Mouse (Mus musculus): ENCODE results near the gene Ifna12. TPM values are rescaled to one million over a fixed set of nuclear protein-coding genes. Genes with fewer than 3 reads are reported as not detected.

Ifna12 gene
- not detected in 2 replicates for polyA plus RNA-seq (2012; rRNA removed)

DNA sequence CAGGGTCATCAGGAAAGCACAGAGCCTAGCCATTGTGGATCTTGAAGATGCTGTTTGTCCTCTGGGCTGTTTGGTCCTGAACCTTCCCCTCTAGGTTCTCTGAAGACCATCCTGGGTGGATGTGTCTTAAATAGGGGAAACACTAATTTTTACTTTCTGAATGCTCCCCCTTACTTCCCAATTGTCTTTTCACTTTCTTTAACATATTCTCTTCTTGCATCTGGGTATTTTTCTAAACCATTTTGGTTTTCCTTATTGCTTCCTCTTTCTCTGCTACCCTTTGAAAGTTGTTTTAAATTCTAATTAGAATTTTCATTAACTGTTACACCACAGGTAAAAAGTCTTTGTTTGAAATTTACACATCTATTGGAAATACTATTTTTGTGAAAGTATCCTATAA lies at the start of gene Ifna12:
Ifna12 (minus strand) TSS at position 101 of the 400 bp plus-strand sequence.

DNA sequence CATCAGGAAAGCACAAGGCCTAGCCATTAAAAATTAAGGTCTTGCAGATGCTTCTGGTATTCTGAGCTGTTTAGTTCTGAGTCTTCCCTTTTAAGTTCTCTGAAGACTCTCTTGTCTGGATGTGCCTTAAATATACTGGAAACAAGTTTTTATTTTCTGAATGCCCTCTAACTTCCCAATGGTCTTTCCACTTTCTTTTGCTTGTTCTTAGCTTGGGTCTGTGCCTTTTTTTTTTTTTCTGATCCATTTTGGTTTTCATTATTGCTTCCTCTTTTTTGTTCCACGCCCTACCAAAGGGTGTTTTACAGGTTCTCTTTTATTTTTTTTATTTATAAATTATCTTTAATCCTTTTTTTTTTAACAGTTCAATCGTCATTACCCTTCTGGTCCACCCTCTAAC lies 41.2 kb upstream of the Ifna12 start, which contains the start of gene Ifna13:
Ifna13 (minus strand) TSS at position 101 of the 400 bp plus-strand sequence.

DNA sequence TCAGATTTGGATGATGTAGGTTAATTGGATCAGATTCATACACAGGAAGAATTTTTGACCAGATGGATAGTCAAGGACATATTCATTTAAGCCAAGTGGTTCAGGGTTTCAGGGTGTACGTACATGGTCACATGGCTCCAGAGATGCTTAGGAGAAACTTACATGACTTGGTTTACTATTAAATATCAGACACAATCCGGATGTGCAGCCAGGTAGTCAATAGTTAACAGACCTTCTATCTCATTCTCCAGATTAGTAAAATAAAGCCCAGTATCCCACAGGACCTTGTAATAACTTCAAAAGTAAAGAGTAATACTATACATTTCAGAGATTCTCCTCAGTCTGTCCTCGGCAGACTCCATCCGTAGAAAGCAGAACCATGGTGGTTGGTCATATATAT lies 31.1 kb upstream of the Ifna12 start, which contains the start of gene C87499:
C87499 (minus strand) TSS at position 101 of the 400 bp plus-strand sequence.

GRCm38 (mm10) chr4:88592285-88592684 lies 10.9 kb downstream of the Ifna12 start, which contains the start of gene Ifna9:
Gene Ifna9, minus strand, starts transcription at chr4:88592385.

DNA sequence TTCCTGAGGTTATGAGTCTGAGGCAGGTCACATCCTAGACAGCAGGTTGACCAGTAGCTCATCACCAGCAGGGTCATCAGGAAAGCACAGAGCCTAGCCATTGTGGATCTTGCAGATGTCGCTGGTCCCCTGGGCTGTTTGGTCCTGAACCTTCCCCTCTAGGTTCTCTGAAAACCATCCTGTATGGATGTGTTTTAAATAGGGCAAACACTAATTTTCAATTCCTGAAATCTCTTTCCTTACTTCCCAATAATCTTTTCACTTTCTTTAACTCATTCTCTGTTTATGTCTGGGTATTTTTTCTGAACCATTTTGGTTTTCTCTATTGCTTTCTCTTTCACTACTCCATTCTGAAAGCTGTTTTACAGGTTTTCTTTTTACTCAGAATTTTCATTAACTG lies 31.5 kb downstream of the Ifna12 start, which contains the start of gene Ifna14:
Ifna14 (minus strand) TSS at position 101 of the 400 bp plus-strand sequence.

DNA sequence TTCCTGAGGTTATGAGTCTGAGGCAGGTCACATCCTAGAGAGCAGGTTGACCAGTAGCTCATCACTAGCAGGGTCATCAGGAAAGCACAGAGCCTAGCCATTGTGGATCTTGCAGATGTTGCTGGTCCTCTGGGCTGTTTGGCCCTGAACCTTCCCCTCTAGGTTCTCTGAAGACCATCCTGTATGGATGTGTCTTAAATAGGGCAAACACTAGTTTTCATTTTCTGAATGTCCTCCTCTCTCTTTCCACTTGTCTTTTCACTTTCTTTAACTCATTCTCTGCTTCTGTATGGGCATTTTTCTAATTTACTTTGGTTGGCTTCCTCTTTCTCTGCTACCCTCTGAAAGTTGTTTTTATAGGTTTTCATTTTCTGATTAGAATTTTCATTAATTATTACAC lies 45.0 kb downstream of the Ifna12 start, which contains the start of gene Ifna15:
Ifna15 (minus strand) TSS at position 101 of the 400 bp plus-strand sequence.

Other genes with a start within 250 kb of the Ifna12 start
- gene Hacd4, start 164.4 kb downstream of the Ifna12 start, polyA plus RNA-seq (2012; rRNA removed): 1.3 and 2.3 TPM in 2 replicates
- gene Ifnb1, start 80.6 kb downstream of the Ifna12 start, polyA plus RNA-seq (2012; rRNA removed): not detected in 2 replicates
- not detected in 2 replicates for gene Ifna15, start 45.1 kb downstream of the Ifna12 start, polyA plus RNA-seq (2012; rRNA removed)
- gene Ifna14, start 31.6 kb downstream of the Ifna12 start, polyA plus RNA-seq (2012; rRNA removed): not detected in 2 replicates
- not detected in 2 replicates for gene Ifna9, start 11.0 kb downstream of the Ifna12 start, polyA plus RNA-seq (2012; rRNA removed)
- not detected in 2 replicates for gene C87499, start 31.0 kb upstream of the Ifna12 start, polyA plus RNA-seq (2012; rRNA removed)
- gene Ifna13, start 41.1 kb upstream of the Ifna12 start, polyA plus RNA-seq (2012; rRNA removed): not detected in 2 replicates
- gene Ifna16, start 73.5 kb upstream of the Ifna12 start, polyA plus RNA-seq (2012; rRNA removed): not detected in 2 replicates
- not detected in 2 replicates for gene Ifna2, start 80.5 kb upstream of the Ifna12 start, polyA plus RNA-seq (2012; rRNA removed)
- 0.06 TPM in 2 replicates for gene Ifnab, start 88.0 kb upstream of the Ifna12 start, polyA plus RNA-seq (2012; rRNA removed)
- 0.11 and 0.25 TPM in 2 replicates for gene Gm26566, start 118.4 kb upstream of the Ifna12 start, polyA plus RNA-seq (2012; rRNA removed)
- 46.1 and 65.0 TPM in 2 replicates for gene Klhl9, start 119.1 kb upstream of the Ifna12 start, polyA plus RNA-seq (2012; rRNA removed)
- gene Gm13271, start 151.5 kb upstream of the Ifna12 start, polyA plus RNA-seq (2012; rRNA removed): not detected in 2 replicates
- 0.05 and 0.10 TPM in 2 replicates for gene Gm13283, start 156.7 kb upstream of the Ifna12 start, polyA plus RNA-seq (2012; rRNA removed)
- not detected in 2 replicates for gene Gm13290, start 170.5 kb upstream of the Ifna12 start, polyA plus RNA-seq (2012; rRNA removed)
- gene Gm13289, start 173.5 kb upstream of the Ifna12 start, polyA plus RNA-seq (2012; rRNA removed): not detected in 2 replicates
- not detected in 2 replicates for gene Gm13272, start 176.5 kb upstream of the Ifna12 start, polyA plus RNA-seq (2012; rRNA removed)
- gene Ifnz, start 178.8 kb upstream of the Ifna12 start, polyA plus RNA-seq (2012; rRNA removed): 0.05 and 0.10 TPM in 2 replicates
- gene Gm13276, start 182.3 kb upstream of the Ifna12 start, polyA plus RNA-seq (2012; rRNA removed): not detected in 2 replicates
- not detected in 2 replicates for gene Gm13277, start 185.3 kb upstream of the Ifna12 start, polyA plus RNA-seq (2012; rRNA removed)
- gene Gm13278, start 188.2 kb upstream of the Ifna12 start, polyA plus RNA-seq (2012; rRNA removed): not detected in 2 replicates
- gene Gm13275, start 191.1 kb upstream of the Ifna12 start, polyA plus RNA-seq (2012; rRNA removed): 0.12 TPM in 1 of 2 replicates, not detected in the other
- not detected in 2 replicates for gene Gm13279, start 194.0 kb upstream of the Ifna12 start, polyA plus RNA-seq (2012; rRNA removed)
- gene Gm13285, start 196.3 kb upstream of the Ifna12 start, polyA plus RNA-seq (2012; rRNA removed): not detected in 2 replicates
- gene Gm13287, start 199.9 kb upstream of the Ifna12 start, polyA plus RNA-seq (2012; rRNA removed): 0.12 TPM in 1 of 2 replicates, not detected in the other
- 0.01 and 0.02 TPM in 2 replicates for gene Gm13288, start 202.2 kb upstream of the Ifna12 start, polyA plus RNA-seq (2012; rRNA removed)
- gene Ifna7, start 212.9 kb upstream of the Ifna12 start, polyA plus RNA-seq (2012; rRNA removed): not detected in 2 replicates
- not detected in 2 replicates for gene Ifna11, start 216.6 kb upstream of the Ifna12 start, polyA plus RNA-seq (2012; rRNA removed)
- gene Ifna6, start 224.0 kb upstream of the Ifna12 start, polyA plus RNA-seq (2012; rRNA removed): not detected in 2 replicates
- not detected in 2 replicates for gene Ifna5, start 232.1 kb upstream of the Ifna12 start, polyA plus RNA-seq (2012; rRNA removed)
- gene Ifna4, start 238.5 kb upstream of the Ifna12 start, polyA plus RNA-seq (2012; rRNA removed): not detected in 2 replicates
- not detected in 2 replicates for gene Ifna1, start 246.7 kb upstream of the Ifna12 start, polyA plus RNA-seq (2012; rRNA removed)

Measured in central nervous system, embryonic 11.5 days (tissue).